Mouse (Mus musculus) hindbrain, embryonic 10.5 days (tissue): Measurements from ENCODE around the gene Hist1h1a. TPM values are rescaled to one million over a fixed set of nuclear protein-coding genes. Genes with fewer than 3 reads are reported as not detected.
"Not testable (repeated sequence)": the region's sequence is repeated elsewhere in the genome, so short reads cannot be mapped to it uniquely, and the experiment has no call there.

Experiments
- DNase-seq: peaks from one replicate; pipeline ENCODE4 v3.0.0-alpha.2; 2017; ENCODE audit warnings: low spot score
- H3K27ac ChIP-seq: fragments of 300-500 bp; sonication (generic); 2 replicates; pipeline ENCODE4 v1.5.1; 2016; ENCODE audit warnings: mild to moderate bottlenecking, moderate library complexity
- H3K27me3 ChIP-seq: fragments of 300-500 bp; sonication (generic); 2 replicates; pipeline ENCODE4 v1.6.1; 2016; ENCODE audit warnings: mild to moderate bottlenecking; ENCODE audit not compliant: poor library complexity, insufficient read depth, severe bottlenecking
- H3K36me3 ChIP-seq: fragments of 300-500 bp; sonication (generic); 2 replicates; pipeline ENCODE4 v1.6.1; 2016; ENCODE audit warnings: mild to moderate bottlenecking, moderate library complexity
- H3K4me1 ChIP-seq: fragments of 300-500 bp; sonication (generic); replicated peaks from 2 replicates; pipeline ENCODE4 v1.6.1; 2016; ENCODE audit warnings: mild to moderate bottlenecking
- H3K4me3 ChIP-seq: fragments of 300-500 bp; sonication (generic); 2 replicates; pipeline ENCODE4 v1.5.1; 2016; ENCODE audit warnings: mild to moderate bottlenecking, moderate library complexity
- H3K9me3 ChIP-seq: fragments of 300-500 bp; sonication (generic); 2 replicates; pipeline ENCODE4 v1.6.1; 2016; ENCODE audit warnings: mild to moderate bottlenecking, moderate library complexity
- WGBS: fragments of 180-500 bp; shearing (Covaris S2); methylation state at CpG from one replicate; pipeline ENCODE4 v1.1.7; 2016; 5-methylcytosine and 5-hydroxymethylcytosine counted together
- polyA plus RNA-seq: library from polyadenylated mRNA; unstranded; fragments of >200 nt; fragmentation: Nextera tagmentation; extraction: Ambion mirVana; gene quantifications from 2 replicates; pipeline ENCODE4 v1.2.1, GENCODE M21; 2016

Gene Hist1h1a
- polyA plus RNA-seq: 2.3 and 3.4 TPM in 2 replicates

GRCm38 (mm10) chr13:23763586-23764323 is at the start of gene Hist1h1a:
Hist1h1a (plus strand) TSS chr13:23763666.
- H3K4me3 ChIP-seq: peak within 1 kb of the TSS; percentile 66
- no peaks in the 10 kb centered on the region for H3K9me3 ChIP-seq
- H3K27me3 ChIP-seq: no peaks in the 10 kb centered on the region
- peaks cover 43% of the 10 kb centered on the region for H3K4me1 ChIP-seq
- H3K27ac ChIP-seq: peak within 1 kb of the TSS; percentile 94
- WGBS: 4% methylated on average over 34 of the region's 34 CpGs
- peak; percentile 90 for DNase-seq
- no peaks in the 10 kb centered on the region for H3K36me3 ChIP-seq

GRCm38 (mm10) chr13:23716261-23717042 is 47.0 kb upstream of the Hist1h1a start:
- no peak overlapping the region for H3K4me3 ChIP-seq
- no peak overlapping the region for H3K27ac ChIP-seq
- 0 out of 2 replicates have a peak, but pooled peaks cover 4% of the 10 kb centered on the region for H3K9me3 ChIP-seq
- WGBS: 90% methylated on average over 5 of the region's 5 CpGs
- DNase-seq: no peak
- no peaks in the 10 kb centered on the region for H3K36me3 ChIP-seq
- peaks cover under 1% of the 10 kb centered on the region; the same call in 1 of the 2 replicates for H3K27me3 ChIP-seq
- peaks cover 10% of the 10 kb centered on the region for H3K4me1 ChIP-seq

- WGBS: 53% methylated on average over 11 of the region's 11 CpGs
- Histone ChIP-seq H3K27me3 (no peaks in the 10 kb centered on the region), H3K27ac (no peak overlapping the region), H3K36me3 (no peaks in the 10 kb centered on the region), H3K9me3 (0 out of 2 replicates have a peak, but pooled peaks cover 4% of the 10 kb centered on the region), H3K4me3 (no peak overlapping the region), H3K4me1 (peaks cover 10% of the 10 kb centered on the region)
- DNase-seq: no peak
Measured at GRCm38 (mm10) chr13:23717176-23717575, 46.3 kb upstream of the Hist1h1a start.

GRCm38 (mm10) chr13:23717593-23718245 is 45.7 kb upstream of the Hist1h1a start:
- peaks cover 10% of the 10 kb centered on the region for H3K4me1 ChIP-seq
- not testable (repeated sequence) for H3K9me3 ChIP-seq, H3K27ac ChIP-seq, H3K36me3 ChIP-seq, DNase-seq, H3K27me3 ChIP-seq, H3K4me3 ChIP-seq
- WGBS: 11% methylated on average over 2 of the region's 2 CpGs

- Histone ChIP-seq H3K9me3 (0 out of 2 replicates have a peak, but pooled peaks cover 1% of the 10 kb centered on the region), H3K4me1 (peaks cover 18% of the 10 kb centered on the region), H3K4me3 (no peak overlapping the region), H3K27me3 (no peaks in the 10 kb centered on the region), H3K36me3 (no peaks in the 10 kb centered on the region), H3K27ac (no peak overlapping the region)
- 80% methylated on average over 4 of the region's 4 CpGs for WGBS
- DNase-seq: no peak
Measured at GRCm38 (mm10) chr13:23724239-23724638, 39.2 kb upstream of the Hist1h1a start.

GRCm38 (mm10) chr13:23725213-23725612 is 38.3 kb upstream of the Hist1h1a start:
- no peak for DNase-seq
- 17% methylated on average over 1 of the region's 1 CpGs for WGBS
- no peak overlapping the region for H3K27ac ChIP-seq
- no peaks in the 10 kb centered on the region for H3K9me3 ChIP-seq
- no peaks in the 10 kb centered on the region for H3K27me3 ChIP-seq
- H3K4me1 ChIP-seq: peaks cover 18% of the 10 kb centered on the region
- H3K4me3 ChIP-seq: no peak overlapping the region
- H3K36me3 ChIP-seq: no peaks in the 10 kb centered on the region

- no peaks in the 10 kb centered on the region for H3K27me3 ChIP-seq
- 81% methylated on average over 18 of the region's 18 CpGs for WGBS
- H3K4me1 ChIP-seq: peaks cover 18% of the 10 kb centered on the region
- no peak overlapping the region; the same call in 1 of the 2 replicates for H3K27ac ChIP-seq
- no peak for DNase-seq
- H3K36me3 ChIP-seq: no peaks in the 10 kb centered on the region
- H3K4me3 ChIP-seq: no peak overlapping the region
- H3K9me3 ChIP-seq: no peaks in the 10 kb centered on the region
Measured at GRCm38 (mm10) chr13:23728472-23729191, 34.8 kb upstream of the Hist1h1a start.

- Histone ChIP-seq H3K36me3 (no peaks in the 10 kb centered on the region), H3K4me3 (no peak overlapping the region), H3K9me3 (no peaks in the 10 kb centered on the region), H3K27me3 (no peaks in the 10 kb centered on the region), H3K4me1 (peaks cover 16% of the 10 kb centered on the region), H3K27ac (no peak overlapping the region)
- DNase-seq: no peak
- WGBS: 91% methylated on average over 9 of the region's 9 CpGs
Measured at GRCm38 (mm10) chr13:23729192-23729525, 34.3 kb upstream of the Hist1h1a start.

- no peaks in the 10 kb centered on the region for H3K27me3 ChIP-seq
- DNase-seq: no peak
- no peaks in the 10 kb centered on the region for H3K9me3 ChIP-seq
- H3K4me1 ChIP-seq: peaks cover 11% of the 10 kb centered on the region
- 0 out of 2 replicates have a peak overlapping the region, but pooled peaks have one; percentile 29 for H3K27ac ChIP-seq
- 91% methylated on average over 5 of the region's 5 CpGs for WGBS
- H3K36me3 ChIP-seq: no peaks in the 10 kb centered on the region
- H3K4me3 ChIP-seq: no peak overlapping the region
Measured at GRCm38 (mm10) chr13:23729706-23730105, 33.8 kb upstream of the Hist1h1a start.

GRCm38 (mm10) chr13:23730479-23730878 is 33.0 kb upstream of the Hist1h1a start:
- no peak overlapping the region for H3K4me3 ChIP-seq
- H3K36me3 ChIP-seq: no peaks in the 10 kb centered on the region
- no peaks in the 10 kb centered on the region for H3K27me3 ChIP-seq
- no peaks in the 10 kb centered on the region for H3K9me3 ChIP-seq
- H3K4me1 ChIP-seq: 0 out of 2 replicates have a peak, but pooled peaks cover 6% of the 10 kb centered on the region
- no peak for DNase-seq
- H3K27ac ChIP-seq: no peak overlapping the region
- 57% methylated on average over 8 of the region's 8 CpGs for WGBS

- no peaks in the 10 kb centered on the region for H3K36me3 ChIP-seq
- no peaks in the 10 kb centered on the region for H3K9me3 ChIP-seq
- DNase-seq: no peak
- WGBS: 29% methylated on average over 8 of the region's 8 CpGs
- H3K27ac ChIP-seq: 0 out of 2 replicates have a peak overlapping the region, but pooled peaks have one; percentile 29
- no peak overlapping the region for H3K4me3 ChIP-seq
- H3K4me1 ChIP-seq: 0 out of 2 replicates have a peak, but pooled peaks cover 6% of the 10 kb centered on the region
- no peaks in the 10 kb centered on the region for H3K27me3 ChIP-seq
Measured at GRCm38 (mm10) chr13:23732156-23732804, 31.2 kb upstream of the Hist1h1a start.

GRCm38 (mm10) chr13:23737091-23737490 is 26.4 kb upstream of the Hist1h1a start:
- H3K4me1 ChIP-seq: peaks cover 31% of the 10 kb centered on the region
- H3K36me3 ChIP-seq: no peaks in the 10 kb centered on the region
- DNase-seq: no peak
- no peak overlapping the region for H3K4me3 ChIP-seq
- H3K27me3 ChIP-seq: no peaks in the 10 kb centered on the region
- 87% methylated on average over 5 of the region's 5 CpGs for WGBS
- no peaks in the 10 kb centered on the region for H3K9me3 ChIP-seq
- peak overlapping the region; percentile 97; the same call in 1 of the 2 replicates for H3K27ac ChIP-seq
